Mouse (Mus musculus) lung, postnatal 10 days (tissue): ENCODE data around the gene Capsl.

Source experiments
- DNase-seq: peaks from one replicate; pipeline ENCODE4 v3.0.0; 2021

Gene Capsl

DNA sequence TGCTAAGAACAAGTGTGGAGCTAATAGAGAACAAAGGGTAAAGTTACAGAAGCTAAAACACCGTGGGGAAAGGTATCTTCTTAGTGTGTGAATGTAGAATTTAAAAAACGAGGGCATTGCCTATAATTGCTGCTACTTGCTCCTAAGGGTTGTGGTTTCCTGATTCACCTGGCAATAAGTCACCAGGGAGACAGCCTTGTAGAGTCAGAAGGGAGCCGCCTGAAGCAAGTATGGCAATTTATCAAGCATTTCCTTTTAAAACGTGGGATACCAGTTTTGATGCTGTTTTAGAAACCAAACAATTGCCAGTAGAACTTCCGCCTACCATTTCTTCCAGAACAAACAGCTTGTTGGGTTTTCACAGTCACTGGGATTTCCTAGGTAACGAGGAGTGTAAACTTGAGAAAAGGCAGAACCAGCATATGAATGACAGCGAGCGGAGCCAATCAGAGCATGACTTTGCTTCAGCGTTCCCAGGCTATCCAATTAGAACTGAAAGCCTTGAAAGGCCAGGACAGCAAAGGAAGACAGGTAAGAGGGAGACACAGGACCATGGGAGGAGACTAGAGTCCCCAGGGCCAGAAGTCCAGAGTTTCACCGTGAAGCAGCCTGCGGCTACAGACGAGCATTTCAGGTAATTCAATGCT, at the start of gene Capsl:
Gene Capsl (plus strand): TSS at position 495 of the 647 bp plus-strand sequence.
- DNase-seq, result peak; percentile 70

DNA sequence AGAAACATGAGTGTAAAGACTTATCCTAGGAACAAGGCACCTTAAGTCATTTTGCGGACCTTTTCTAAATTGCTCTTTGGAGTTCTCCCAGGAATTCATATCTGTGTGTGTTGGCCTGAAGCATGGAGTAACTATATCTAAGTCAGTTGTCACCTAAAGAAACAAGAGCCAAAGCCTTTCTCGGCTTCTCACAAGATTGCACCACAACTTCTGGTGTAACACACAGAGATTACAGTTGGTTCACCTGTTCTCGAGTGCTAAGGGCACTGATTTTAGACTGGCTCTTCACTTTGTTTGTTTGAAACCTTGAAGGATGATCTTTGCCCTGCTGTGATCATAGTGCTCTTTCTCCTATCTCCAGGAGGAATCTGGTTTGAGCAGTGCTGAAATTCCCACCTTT, 26.4 kb upstream of the Capsl start:
- no peak for DNase-seq

- no peak for DNase-seq
Measured at GRCm38 (mm10) chr15:9421163-9421562, 14.7 kb upstream of the Capsl start.

- no peak for DNase-seq
Measured at GRCm38 (mm10) chr15:9427849-9428248, 8.0 kb upstream of the Capsl start.

- no peak for DNase-seq
Measured at GRCm38 (mm10) chr15:9429843-9430242, 6.0 kb upstream of the Capsl start.

- DNase-seq, result no peak
Measured at GRCm38 (mm10) chr15:9451999-9452398, 16.2 kb downstream of the Capsl start.

DNA sequence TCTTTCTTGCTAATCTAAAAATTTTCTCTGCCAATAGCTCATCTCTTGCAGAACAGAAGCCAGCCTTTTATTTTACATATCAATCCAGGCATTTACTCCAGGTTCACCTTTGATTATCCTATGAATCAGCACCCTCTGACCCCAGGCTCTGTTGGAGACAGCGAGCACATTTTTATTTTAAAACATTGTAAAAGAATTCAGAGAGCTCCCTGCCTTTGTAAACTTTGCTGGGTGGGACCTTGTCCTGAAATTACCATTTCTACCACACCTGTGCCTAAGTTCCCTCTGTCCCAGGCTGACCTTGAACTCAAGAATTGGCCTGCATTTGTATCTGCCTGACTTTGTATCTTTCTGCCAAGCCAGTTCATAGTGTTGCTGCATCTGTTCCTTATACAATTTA, 17.0 kb downstream of the Capsl start:
- DNase-seq, result no peak

GRCm38 (mm10) chr15:9454198-9454597, 18.4 kb downstream of the Capsl start:
- DNase-seq, result peak; percentile 16

DNA sequence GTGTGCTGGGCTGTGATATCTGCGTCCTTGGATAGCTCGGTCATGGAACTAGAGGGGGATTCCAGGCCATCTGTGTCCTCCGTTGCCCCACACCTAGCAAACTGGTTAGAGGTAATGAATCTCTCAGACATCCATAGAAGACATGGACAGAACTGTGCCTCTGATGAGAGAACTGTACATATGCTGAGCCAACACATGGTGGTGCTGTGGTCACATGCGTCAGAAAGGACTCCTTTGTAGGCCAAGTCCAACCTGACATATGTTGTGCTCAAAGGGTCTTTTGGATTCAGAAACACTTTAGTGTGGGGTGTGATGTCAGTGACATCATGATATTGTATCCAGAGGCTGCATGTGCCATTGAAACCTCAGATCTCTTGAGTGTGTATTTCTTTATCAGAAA, 19.4 kb downstream of the Capsl start:
- peak; percentile 16 for DNase-seq

DNA sequence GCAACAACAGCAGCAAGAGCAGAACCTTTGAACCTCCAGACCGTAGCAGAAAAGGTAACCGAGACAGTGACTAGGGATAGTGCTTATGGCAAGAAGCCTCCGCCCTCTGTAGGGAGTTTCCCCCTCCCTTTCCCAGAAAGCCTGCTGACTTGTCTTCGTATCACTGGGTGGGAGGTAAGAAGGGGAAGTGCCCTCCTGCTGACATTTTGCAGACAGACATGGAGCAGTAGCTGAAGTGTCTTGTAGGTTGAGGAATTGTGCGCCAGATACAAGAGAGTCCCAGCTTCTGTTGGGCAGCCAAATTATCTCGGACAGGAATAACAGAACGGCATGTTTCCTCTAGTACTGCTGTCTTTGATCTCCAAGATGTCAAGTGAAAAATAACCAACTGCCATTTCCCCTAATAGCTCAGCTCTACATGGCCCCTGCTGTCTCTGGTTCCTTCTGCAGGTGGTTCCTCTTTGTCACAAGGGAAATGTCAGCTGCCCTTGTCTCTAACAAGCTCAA, 27.7 kb downstream of the Capsl start:
- no peak for DNase-seq

DNA sequence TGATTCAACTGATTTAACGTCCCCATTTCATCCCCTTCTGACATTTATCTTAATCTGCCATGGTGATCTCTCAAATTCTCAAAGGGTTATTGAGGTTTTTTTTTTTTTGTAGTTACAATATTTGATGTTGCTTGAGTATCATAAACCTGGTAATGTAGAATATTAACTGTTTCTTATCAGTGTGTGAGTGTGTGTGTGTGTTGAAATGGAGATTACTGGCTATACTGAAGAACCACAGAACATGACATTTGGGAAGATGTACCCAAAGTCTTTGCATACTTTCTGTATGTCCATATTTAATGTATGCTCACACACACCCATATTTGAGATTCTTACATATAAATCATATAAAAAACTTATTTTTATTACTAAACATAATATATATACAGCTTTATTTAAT, 28.2 kb downstream of the Capsl start:
- DNase-seq, result no peak

- DNase-seq, result no peak
Measured at GRCm38 (mm10) chr15:9471053-9471685, 35.3 kb downstream of the Capsl start.

DNA sequence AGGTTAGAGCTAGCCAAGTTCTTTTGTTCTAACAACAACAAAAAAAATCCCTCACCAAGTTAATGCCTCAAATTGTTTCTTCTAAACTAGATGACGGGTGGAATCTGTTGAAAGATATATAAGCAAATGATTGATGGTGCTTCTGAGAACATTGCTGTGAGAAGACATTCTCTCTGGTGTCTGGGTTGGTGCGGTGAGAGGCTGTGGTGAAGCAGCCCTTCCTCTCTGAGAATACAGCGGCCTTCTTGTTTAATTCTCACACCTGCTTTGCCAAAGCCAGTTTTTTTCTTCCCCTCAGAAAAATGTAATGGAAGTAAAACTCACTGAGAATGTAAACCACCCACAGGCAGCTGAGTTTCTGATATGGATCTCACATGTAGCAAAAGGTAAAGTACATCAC, 36.3 kb downstream of the Capsl start:
- DNase-seq, result no peak

- no peak for DNase-seq
Measured at GRCm38 (mm10) chr15:9472618-9473017, 36.8 kb downstream of the Capsl start.

DNA sequence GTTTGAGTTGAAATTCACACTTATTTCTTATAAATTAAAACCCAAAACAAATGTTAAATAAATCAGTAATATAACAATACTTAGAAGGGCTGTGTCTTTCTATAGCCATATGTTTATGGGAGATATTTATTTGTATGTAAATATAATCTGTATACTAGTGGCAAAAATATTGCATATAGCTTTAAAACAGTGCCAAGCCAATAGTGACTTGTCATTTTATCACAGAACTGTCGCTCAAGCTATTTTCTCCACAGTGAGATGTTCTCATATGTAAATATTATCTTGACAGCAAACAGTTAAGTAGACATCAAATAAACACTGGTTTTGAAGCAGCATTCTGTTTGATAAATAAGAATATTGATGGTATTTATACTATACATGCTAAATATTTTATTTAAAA, 37.4 kb downstream of the Capsl start:
- DNase-seq, result no peak

DNA sequence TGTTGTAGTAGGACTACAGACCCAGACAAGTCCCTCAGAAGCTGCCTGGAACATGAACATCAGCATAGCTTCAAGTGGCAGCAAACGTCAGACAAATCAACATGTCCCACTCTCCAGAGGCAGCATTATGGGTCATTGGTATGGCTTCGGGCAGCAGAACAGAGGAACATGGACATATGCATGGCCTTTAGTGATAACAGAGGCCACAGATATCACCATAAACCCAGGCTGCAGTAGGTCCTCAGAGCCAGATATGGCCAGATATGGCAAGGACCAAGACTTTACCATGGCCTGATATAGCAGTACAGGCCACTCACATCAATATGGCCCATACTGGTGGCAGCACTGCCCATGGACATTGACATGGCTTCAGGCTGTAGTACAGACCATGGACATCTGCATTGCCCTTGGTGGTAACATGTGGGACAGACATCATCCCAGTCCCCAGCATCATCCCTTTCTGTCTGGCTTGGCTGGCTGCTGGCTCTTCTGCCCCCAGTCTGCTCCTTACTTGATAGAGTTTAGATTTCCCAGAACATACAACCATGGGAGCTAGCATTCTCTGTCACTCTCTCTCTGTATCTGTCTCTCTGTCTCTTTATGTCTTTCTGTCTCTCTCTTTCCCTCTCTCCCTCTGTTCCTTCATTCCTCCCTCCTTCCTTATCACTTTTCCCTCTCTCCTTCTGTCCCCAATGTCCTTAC, 53.7 kb downstream of the Capsl start:
- DNase-seq, result no peak

- no peak for DNase-seq
Measured at GRCm38 (mm10) chr15:9492077-9492476, 56.2 kb downstream of the Capsl start.
